Mouse (Mus musculus) heart, postnatal 0 days (tissue): ENCODE data around the gene Tmem178.

Source experiments
- CTCF ChIP-seq: IDR thresholded peaks from 2 replicates; pipeline ENCODE4 v1.5.1; 2016; ENCODE audit warnings: antibody characterized with exemption, control low read depth, low read depth
- EP300 ChIP-seq: IDR thresholded peaks from 2 replicates; pipeline ENCODE4 v1.6.1; 2016; ENCODE audit warnings: antibody characterized with exemption, low read depth

DNA sequence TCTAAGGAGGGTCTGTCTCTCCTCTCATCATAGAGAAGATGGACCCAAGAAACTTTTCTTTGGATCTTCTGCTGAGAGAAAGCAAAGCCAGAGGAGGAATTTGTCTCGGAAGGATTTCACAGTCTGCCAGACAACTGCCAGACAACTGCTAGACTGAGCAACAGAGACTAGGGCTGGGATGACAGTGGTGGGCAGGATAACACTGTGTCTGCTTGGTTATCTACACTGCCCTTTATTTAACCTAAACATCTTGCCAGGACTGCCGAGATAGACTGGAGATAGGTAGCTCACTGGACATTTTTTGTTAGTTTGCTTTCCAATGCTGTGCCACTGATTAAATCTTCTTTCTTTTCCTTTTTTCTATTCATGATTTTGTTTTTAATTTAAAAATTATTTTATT lies 97.2 kb downstream of the Tmem178 start:
- TF ChIP-seq CTCF, result no peak
- no peak for TF ChIP-seq EP300
